Mouse (Mus musculus): ENCODE results near the gene Mepce.
"Not testable (repeated sequence)": the region's sequence is repeated elsewhere in the genome, so short reads cannot be mapped to it uniquely, and the experiment has no call there.

Gene Mepce

DNA sequence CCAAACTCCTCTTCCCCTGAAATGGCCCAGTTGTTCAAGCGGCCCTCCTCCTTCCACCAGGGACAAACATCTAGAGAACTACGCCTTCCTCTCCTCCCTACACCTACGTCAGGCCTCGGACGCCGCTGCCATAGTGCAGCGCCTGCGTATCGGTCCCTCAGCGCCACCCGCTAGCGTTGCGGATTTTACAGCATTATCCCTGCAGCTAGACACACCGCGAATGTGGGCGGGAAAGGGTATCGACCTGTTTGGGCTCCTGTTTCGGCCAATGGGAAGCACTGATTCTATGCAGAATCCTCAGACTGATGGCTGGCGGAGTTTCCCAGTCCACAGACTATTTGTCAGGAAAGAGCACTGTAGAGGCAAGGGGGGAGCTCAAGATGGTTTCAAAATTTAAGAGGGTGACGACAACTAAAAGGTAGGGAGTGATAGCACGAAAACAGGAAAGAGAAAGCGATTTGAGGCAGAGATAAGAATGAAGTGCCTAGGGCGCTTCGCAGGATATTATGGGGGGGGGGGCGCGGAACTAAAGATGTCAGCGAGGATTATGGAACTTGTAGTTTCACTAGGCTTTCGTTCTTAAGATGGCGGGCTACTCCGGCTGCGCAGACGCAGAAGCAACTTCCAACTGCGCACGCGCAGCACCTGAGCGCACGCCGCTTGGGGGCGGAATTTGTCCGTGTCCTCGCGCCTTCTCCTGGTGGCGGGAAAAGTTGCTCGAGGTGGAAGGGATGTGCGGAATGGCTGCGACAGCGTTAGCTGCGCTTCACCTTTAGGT, at the start of gene Mepce, which contains the start of gene Zcwpw1:
Gene Mepce, minus strand, starts transcription at position 505 of the 778 bp plus-strand sequence.
Gene Zcwpw1, plus strand, starts transcription at position 648 of the 778 bp plus-strand sequence.
- DNase-seq (ENCODE audit: low read depth), result peak; percentile 92

- DNase-seq (ENCODE audit: low read depth), result not testable (repeated sequence)
These were observed 49.7 kb upstream of the Mepce start for GRCm38 (mm10) chr5:137837110-137837509.

DNA sequence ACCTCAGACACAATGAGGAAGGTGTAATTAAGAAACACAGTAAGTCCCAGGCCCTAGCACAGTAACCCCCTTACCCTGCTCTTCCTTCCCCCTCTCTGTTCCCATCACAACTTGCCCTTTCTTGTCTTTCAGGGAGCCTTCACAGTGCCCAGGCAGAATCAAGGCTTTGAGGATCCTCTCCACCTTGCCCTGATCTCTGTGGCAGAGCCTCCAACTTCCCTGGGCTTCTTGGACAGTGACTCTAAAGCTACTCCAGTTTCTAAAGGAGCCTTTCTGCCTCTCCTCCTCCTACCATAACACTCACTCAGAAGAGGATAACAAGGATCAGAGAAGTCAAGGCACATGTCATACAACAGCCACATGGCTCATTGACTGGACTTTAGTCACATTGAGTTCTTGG, 49.2 kb upstream of the Mepce start:
- DNase-seq (ENCODE audit: low read depth), result no peak

- DNase-seq (ENCODE audit: low read depth), result not testable (repeated sequence)
These were observed 48.6 kb upstream of the Mepce start, which contains the start of gene Pilra for GRCm38 (mm10) chr5:137835966-137836520. Gene Pilra (minus strand): TSS chr5:137836281.

DNA sequence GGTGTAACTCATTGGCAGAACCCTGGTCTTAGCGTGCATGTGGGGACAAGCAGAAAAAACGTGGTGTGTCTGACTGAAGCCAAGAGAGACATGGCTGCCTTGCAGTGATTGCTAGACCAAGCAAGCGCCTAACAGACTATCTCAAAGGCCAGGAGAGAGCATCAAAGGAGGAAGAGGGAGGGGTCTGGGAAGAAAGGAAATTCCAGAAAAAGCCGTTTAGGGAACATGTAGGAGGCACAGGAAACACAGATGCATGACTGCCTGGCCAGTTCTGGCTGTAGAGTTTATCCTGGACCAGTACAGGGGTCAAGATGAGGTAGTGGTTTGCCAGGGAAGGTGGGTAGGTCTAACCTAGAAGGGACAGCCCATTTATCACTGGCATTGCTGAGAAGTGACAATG, 46.0 kb upstream of the Mepce start:
- DNase-seq (ENCODE audit: low read depth), result no peak

DNA sequence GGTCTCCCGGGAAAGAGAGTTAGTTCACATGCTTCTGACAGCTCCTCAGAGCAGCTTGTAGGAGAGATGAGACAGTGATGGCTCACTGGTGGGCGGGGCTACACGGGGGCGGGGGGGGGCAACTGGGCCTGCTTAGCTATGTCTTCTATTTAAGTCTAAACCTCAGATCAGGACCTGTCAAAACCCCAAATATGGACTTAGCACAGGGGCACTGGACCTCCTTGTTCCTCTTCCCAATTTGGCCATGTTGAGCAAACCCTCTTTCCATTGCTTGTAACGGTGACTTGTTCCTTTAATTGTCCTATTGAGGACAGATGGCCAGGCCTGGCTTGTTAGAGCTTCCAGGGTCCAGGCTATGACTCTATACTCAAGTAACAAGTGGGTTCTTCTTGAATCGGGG, 44.1 kb upstream of the Mepce start:
- DNase-seq (ENCODE audit: low read depth), result no peak

DNA sequence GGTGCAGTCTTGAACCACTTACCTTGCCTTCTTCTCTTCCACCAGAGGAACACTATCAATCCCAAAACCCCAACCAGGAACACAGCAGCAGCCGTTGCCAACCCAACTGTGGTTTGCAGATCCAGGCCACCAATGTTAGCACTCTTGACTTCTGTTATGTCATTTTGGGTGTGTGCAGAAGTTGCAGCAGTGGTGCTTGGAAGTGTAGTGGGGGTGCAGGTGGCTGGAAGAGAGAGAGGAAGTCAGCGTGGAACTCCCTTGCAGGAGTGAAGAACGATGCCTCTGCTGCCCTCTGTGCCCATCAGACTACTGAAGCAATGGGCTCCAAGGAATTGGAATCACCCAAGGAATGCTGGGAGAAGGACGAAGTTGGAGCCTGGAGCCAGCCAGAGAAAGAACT, 43.7 kb upstream of the Mepce start:
- no peak for DNase-seq (ENCODE audit: low read depth)

DNA sequence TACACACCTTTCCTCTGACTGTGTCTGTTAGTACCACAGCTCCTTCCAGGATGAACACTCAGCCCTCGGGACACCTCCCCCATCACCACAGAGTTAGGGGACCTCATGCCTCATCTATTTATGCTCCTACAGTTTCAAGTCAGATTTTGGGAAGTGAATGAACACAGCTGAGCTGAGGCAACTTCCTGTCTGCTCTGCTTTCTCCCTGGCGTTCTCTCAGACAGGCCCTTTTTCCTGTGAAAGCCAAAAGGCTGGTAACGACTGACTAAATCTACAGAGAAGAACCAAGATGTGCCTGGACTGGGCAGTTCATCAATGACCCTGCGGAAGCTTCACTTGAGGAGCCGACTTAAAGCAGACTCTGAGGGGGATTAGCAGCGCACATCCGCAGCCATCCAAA, 42.8 kb upstream of the Mepce start:
- no peak for DNase-seq (ENCODE audit: low read depth)

GRCm38 (mm10) chr5:137828694-137829093, 41.2 kb upstream of the Mepce start:
- no peak for DNase-seq (ENCODE audit: low read depth)

- DNase-seq (ENCODE audit: low read depth), result no peak
These were observed 39.0 kb upstream of the Mepce start for GRCm38 (mm10) chr5:137826421-137826820.

GRCm38 (mm10) chr5:137825971-137826370, 38.5 kb upstream of the Mepce start:
- DNase-seq (ENCODE audit: low read depth), result no peak

- no peak for DNase-seq (ENCODE audit: low read depth)
These were observed 37.6 kb upstream of the Mepce start for GRCm38 (mm10) chr5:137825030-137825429.

DNA sequence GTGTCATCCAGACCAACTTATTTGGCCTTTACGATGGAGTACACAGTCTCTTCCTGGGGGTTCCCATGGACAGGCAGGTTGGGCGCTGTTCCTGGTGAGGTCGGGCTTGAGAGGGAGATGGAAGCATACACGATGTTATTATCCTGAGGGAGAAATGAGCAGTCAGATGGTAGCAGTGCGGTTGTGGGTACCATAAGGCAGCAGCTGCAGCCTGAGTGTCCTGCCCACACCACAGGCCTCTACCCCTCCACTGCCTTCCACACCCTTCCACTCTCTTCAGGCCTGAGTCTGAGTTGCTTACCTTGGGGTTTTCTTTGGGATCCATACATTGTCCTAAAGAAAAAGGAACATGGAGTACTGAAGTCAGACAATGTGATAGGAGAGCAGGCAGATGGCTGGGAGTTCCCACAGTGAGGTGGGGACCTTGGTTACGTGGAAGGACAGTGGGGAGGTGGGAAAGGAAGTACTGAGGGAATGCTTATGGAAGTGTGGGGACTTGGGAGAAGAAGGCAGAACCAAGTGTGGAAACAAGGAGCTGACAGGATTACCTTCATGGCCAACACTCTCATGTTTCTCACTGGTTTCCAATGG, 36.1 kb upstream of the Mepce start:
- DNase-seq (ENCODE audit: low read depth), result no peak

DNA sequence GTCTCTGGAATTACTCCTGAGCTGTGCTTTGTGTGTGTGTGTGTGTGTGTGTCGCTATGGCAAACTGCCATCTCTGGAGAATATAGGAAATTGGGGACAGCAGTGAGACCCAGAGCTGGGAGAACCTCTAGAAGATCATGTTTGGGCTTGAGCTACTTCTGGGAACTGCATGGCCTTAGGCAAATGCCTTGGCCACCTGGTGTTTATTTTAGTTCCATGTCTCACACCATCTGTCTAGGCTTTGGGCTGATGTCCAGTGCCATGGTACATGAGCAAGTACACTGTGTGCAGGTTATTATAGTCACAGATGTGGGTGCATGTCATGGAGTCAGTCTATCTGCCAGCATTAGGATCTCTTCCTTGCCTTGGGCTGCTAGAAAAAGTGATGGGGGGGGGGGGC, 35.1 kb upstream of the Mepce start:
- DNase-seq (ENCODE audit: low read depth), result no peak

DNA sequence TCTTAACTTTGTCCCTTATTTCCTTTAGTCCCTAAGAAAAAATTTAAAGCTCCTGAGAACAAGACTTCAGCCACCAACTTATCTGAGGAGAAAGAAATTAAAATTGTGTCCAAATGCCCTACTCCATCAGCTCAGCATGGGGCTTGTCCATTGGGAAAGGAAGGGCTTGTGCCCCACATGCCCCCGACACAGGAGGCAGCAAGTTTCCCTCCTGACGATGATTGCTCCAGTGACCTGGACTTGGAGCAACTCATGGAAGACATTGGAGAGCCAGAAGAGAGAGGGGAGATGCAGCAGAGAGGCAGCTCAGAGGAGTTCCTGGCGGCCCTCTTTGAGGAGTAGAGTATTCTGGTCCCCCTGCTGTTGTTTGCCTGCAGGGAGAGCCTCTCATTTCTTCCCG, 34.7 kb upstream of the Mepce start:
- no peak for DNase-seq (ENCODE audit: low read depth)

- DNase-seq (ENCODE audit: low read depth), result no peak
These were observed 30.2 kb upstream of the Mepce start for GRCm38 (mm10) chr5:137817466-137818222.

GRCm38 (mm10) chr5:137808316-137808715, 20.9 kb upstream of the Mepce start:
- DNase-seq (ENCODE audit: low read depth), result no peak

GRCm38 (mm10) chr5:137806158-137806557, 18.7 kb upstream of the Mepce start:
- no peak for DNase-seq (ENCODE audit: low read depth)

- no peak for DNase-seq (ENCODE audit: low read depth)
These were observed 13.5 kb upstream of the Mepce start for GRCm38 (mm10) chr5:137800917-137801316.

- DNase-seq (ENCODE audit: low read depth), result no peak
These were observed 9.2 kb upstream of the Mepce start for GRCm38 (mm10) chr5:137796606-137797005.

DNA sequence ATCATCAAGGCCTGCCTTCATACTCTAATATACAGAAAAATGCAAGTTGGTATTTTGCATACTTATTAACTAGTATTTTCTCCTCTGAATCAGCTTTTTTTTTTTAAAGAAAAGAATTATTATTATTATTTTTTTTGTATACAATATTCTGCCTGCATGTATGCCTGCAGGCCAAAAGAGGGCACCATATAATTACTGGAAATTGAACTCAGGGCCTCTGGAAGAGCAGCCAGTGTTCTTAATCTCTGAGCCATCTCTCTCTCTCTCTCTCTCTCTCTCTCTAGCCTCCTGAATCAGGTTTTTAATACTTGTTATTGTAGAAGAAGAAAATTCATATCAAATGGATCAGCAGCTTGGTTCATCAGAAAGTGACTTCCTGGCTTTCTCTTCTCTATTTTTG, 4.1 kb upstream of the Mepce start:
- no peak for DNase-seq (ENCODE audit: low read depth)

DNA sequence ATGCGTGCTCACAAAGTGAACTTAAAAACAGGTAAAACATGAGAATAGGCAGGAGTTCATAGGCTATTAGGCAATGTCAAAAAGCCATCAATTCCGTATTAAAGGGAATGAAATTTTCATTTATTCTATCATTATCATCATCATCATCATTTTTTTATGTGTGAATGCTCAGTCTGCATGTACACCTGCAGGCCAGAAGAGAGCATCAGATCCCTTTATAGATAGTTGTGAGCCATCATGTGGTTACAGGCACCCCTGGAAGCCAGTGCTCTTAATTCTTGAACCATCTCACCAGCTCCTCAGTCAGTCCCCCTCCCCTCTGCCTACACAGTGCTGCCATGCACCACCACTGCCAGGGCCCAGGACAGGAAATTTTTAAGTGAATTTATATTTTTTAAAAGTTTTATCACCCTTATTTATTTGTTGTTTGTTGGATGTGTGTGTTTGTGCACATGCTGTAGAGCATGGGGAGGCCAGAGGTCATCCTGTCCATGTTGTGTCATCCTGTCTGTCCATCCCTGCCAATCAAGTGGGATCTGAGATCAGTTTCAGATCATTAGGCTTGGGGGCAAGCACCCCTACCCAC, 1.6 kb upstream of the Mepce start:
- no peak for DNase-seq (ENCODE audit: low read depth)

Data from c-Kit-positive CD71-negative TER-119-negative erythroid progenitor cells, embryonic 14.5 days (primary cell).